Mouse (Mus musculus) embryo, embryonic 9.5 days (tissue): ENCODE data around the gene Dnah8.
"Not testable (repeated sequence)": the region's sequence is repeated elsewhere in the genome, so short reads cannot be mapped to it uniquely, and the experiment has no call there.

ENCODE experiments used
- DNase-seq: peaks from one replicate; pipeline ENCODE4 v3.0.0-alpha.2; 2017; ENCODE audit errors: extremely low spot score

Gene Dnah8

GRCm38 (mm10) chr17:30609305-30609979 is 14.7 kb upstream of the Dnah8 start:
- no peak for DNase-seq

DNA sequence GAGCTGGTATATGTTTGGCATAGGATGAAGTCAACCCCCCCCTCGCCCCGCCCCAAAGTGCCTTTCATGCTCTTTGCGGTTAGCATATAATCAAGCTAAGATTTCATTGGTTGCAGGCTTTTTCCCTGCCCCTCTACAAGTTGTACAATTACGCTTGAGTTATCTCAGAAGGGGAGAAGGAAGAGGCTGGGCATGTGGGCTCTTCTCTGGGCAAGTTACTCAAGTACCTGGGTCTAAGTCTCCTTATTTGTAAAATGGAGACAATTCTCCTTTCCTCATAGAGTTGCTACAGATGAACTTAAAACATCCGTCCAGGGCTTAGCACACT is 14.2 kb upstream of the Dnah8 start:
- no peak for DNase-seq

DNA sequence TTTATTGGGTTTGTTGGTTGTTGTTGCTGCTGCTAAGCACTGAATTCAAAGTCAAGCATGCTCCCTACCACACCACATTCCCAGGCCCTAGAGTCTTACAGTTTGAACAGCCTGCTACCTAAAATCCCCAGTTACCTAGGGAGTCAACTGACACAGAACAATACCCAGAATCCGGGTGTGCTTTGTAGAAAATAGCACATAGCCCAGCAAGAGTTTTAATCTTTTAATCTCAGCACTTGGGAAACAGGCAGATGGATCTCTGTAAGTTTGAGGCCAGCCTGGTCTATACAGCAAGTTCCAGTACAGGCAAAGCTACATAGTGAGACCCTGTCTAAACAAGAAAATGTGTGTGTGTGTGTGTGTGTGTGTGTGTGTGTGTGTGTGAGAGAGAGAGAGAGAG is 13.4 kb upstream of the Dnah8 start:
- DNase-seq: no peak

- DNase-seq: peak; percentile 18
These were observed 12.7 kb upstream of the Dnah8 start for GRCm38 (mm10) chr17:30611221-30612074.

GRCm38 (mm10) chr17:30612075-30612859 is 11.9 kb upstream of the Dnah8 start:
- peak; percentile 97 for DNase-seq

DNA sequence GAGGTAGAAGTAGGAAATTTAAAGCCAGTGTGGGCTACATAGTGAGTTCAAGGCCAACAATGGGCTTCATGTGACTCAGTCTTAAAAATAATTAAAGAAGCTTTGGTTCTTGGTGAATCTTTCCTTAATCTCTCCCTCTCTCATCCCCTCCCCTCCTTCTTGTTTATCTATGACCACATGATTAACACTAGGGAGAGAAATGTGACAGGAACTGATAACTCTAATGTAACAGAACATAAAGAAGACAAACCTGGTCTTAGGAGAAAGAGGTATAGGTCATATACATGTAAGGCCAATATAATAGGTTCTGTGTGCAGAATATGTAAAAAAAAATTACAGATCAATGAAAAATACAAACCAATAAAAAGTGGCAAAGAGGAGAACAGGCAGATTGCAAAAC is 10.8 kb upstream of the Dnah8 start:
- no peak for DNase-seq

DNA sequence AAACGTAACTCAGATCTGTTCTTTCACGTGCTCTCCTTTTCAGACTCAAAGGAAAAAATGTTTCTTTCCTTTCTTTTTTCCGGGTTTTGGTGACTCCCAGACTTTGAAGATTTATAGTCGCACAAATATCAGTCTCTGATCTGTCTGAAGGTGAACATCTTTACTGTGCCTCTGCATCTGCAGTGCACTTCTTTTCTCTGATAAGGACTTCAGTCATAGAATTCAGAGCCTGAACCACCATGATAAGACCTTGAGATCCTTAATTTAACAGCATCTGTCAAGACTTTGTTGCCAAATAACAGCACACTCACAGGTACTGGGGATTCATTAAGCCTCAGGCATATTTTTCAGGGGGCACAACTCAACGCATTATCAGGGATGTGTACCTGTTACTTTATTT is 8.0 kb upstream of the Dnah8 start:
- DNase-seq: no peak

DNA sequence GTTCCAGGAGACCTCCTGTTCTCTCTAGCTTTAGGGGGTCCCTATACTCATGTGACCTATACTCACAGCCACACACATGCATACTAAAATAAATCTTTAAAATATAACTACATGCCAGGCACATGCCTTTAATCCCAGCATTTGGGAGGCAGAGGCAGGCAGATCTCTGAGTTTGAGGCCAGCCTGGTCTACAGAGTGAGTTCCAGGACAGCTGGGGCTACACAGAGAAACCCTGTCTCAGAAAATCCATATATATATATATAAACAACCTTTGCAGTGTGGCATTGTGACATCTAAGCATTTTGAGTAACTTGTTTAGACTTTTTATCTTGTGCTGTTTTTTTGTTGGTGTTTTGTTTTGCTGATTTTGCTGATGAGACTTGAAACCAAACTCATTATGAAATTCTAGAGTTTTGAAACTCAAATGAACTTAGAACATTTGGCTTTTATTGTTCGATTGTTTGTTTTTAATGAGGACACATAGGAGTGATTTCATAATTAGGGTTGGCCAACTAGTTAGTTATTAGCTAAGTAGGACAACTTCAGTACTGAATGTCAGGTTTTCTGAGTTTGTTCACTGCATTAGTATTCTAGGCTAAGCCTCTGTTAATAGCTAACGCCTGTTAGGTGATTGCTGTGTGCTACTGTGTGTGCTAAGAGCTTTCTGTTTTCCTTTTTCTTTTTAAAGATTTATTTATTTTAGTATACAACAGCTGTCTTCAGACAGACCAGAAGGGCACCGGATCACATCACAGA is 5.8 kb upstream of the Dnah8 start:
- DNase-seq: no peak

- no peak for DNase-seq
These were observed 5.0 kb upstream of the Dnah8 start for GRCm38 (mm10) chr17:30619153-30619552.

DNA sequence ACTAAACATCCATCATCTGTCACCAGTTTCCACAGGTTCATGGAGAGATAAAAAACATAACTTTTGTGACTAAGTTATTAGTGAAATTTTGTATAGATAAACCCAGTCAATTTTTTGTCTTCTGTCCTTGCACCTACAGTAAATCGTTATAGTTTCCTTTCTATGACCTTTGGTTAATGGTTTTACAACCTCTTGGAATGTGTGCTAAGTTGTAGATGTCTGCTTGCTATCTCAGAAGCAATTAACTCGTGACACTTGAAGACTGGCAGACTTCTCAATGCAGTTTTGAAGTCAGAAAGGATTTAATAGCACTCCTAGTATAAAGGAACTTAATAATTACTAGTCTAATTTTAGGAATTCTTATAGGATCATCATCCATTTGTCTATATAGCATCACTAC is 3.6 kb upstream of the Dnah8 start:
- DNase-seq: no peak

DNA sequence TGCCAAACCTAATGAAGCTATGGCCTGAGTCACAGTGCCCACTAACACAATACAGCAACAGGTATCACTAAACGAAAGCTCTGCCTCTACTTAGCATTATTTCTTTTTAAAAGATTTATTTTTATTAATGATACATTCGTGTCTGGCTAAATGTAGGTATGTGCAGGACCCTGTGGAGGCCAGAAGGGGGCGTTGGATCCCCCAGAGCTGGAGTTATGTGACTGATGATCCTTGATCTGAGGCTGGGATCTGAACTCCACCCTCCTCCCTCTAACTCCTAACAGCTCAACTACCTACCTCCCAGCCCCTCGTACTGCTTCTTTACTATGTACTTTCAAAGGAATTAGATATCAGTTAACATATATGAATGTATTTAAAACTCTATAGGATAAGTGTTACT is 2.7 kb upstream of the Dnah8 start:
- DNase-seq: no peak

DNA sequence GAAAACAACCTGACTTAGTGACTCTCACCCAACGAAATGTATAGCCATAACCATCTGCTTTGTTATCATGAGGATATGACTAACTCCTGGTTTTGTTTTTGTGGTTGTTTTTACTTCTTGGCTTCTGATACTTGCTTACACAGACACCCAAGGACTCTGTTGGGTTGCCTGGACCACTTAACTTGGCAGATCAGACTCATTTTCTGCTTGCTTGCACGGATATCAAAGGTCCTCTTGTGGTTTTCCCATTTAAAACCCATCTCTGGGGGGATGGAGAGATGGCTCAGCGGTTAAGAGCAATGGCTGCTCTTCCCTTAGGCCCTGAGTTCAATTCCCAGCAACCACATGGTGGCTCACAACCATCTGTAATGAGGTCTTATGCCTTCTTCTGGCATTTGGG is 954 bp upstream of the Dnah8 start:
- no peak for DNase-seq

DNA sequence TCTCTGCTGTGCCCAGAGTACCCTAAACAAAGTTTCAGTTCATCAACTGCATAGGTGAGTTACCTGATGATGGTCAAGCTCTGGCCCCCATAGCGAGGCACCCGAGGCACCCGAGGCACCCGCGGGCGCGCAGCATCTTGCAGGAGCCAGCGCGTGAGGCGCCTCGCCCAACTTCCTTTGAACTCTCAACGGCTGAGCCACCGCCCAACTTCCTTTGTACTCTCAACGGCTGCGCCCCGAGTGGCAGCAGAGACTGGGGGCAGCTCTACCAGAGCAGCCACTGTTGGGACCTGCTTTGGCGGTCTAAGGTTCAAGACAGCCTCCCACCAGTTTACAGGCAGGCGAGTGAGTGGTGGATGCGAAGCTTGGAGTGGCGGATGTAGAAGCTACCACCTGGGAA is 2.6 kb downstream of the Dnah8 start, which contains the start of gene Glo1:
Glo1 (minus strand) TSS at position 153 of the 400 bp plus-strand sequence.
- DNase-seq: not testable (repeated sequence)

GRCm38 (mm10) chr17:30635367-30635766 is 11.2 kb downstream of the Dnah8 start:
- peak; percentile 74 for DNase-seq

DNA sequence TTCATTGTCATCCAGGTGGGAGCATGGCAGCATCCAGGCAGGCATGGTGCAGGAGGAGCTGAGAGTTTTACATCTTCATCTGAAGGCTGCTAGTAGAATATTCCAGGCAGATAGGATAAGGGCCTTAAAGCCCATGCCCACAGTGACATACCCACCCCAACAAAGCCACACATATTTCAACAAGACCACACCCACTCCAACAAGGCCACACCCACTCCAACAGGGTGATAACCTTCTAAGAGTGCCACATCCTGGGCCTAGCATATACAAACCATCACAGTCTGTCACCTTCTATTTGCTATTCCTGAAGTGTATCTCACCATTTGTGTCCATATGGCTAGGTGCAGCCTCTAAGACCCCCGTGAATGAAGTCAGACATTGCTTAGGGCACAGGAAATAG is 13.6 kb downstream of the Dnah8 start:
- no peak for DNase-seq

- DNase-seq: no peak
These were observed 14.8 kb downstream of the Dnah8 start for GRCm38 (mm10) chr17:30638996-30639395.

GRCm38 (mm10) chr17:30640896-30641295 is 16.7 kb downstream of the Dnah8 start:
- DNase-seq: no peak

DNA sequence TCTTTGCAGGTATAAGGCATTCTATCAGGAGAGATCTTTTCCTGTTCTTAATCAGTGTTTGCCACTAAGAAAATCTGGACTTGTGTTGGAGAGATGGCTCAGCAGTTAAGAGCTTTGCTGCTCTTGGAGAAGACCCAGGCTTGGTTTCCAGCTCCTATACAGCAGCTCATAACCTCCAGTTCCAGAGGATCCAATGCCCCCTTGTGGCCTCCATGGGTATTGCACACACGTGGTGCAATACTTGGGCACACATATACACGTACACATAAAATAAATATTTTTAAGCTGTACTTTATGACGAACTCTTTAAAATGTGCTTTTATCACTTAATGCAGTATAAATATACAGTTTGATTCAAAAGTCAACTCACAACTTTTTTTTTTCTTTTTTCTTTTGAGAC is 24.6 kb downstream of the Dnah8 start:
- no peak for DNase-seq

GRCm38 (mm10) chr17:30653010-30653409 is 28.9 kb downstream of the Dnah8 start:
- DNase-seq: no peak

DNA sequence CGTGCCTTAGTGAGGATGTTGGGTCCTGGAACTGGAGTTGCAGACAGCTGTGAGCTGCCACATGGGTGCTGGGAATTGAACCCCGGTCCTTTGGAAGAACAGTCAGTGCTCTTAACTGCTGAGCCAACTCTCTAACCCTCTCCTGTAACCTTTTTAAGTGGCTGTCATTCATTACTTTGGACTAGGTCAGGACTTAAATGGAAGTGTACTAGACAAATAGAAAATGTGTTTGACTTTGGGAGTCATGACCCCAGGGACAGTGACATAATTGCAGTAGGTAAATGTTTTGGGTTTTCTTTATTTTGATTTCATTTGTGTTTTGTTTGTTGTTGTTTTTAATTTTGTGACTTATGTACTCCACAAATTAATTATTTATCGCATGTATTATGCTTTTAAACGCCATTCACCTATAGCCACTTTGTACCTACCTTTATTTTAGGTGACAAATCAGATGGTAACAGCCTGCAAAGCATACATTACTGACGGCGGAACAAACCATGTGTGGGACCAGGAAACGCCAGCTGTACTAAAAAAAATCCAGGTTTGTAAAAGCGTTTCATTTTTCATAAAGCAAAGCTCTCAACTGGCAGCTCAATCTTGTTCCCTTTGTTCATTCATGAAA is 33.5 kb downstream of the Dnah8 start:
- DNase-seq: no peak

- DNase-seq: peak; percentile 58
These were observed 34.0 kb downstream of the Dnah8 start for GRCm38 (mm10) chr17:30658152-30658544.
